Mouse (Mus musculus): ENCODE measurements at regions not wholly inside any gene's neighbourhood (a gene's known extent, or its start where the extent isn't known, plus 50 kb on each side); places are given as distances from the start of the nearest gene placed in this dataset.
A peak's percentile ranks its signal among the peaks of the same experiment; 100 is the strongest.

GRCm38 (mm10) chr4:9771103-9771474, 1103.2 kb upstream of the 2610301B20Rik start:
- 3% methylated on average over 5 of the region's 5 CpGs for WGBS
- Histone ChIP-seq H3K27ac (ENCODE audit: low read depth, low read length) (no peak overlapping the region; the same call in 1 of the 2 replicates), H3K27me3 (ENCODE audit: control insufficient read depth, insufficient read depth, low read length) (no peaks in the 10 kb centered on the region), H3K4me1 (ENCODE audit: control insufficient read depth, insufficient read depth, low read length) (no peaks in the 10 kb centered on the region), H3K9ac (replicated peaks; ENCODE audit: low read depth, low read length) (peak overlapping the region; percentile 59), H3K4me3 (ENCODE audit: low read depth, low read length) (peak overlapping the region; percentile 54), H3K4me2 (ENCODE audit: low read depth, low read length) (peak overlapping the region; percentile 97), H3K9me3 (ENCODE audit: control insufficient read depth, low read length) (no peaks in the 10 kb centered on the region), H3K36me3 (ENCODE audit: control insufficient read depth, insufficient read depth, low read length) (no peaks in the 10 kb centered on the region)
- ATAC-seq (ENCODE audit: low read depth), result peak; percentile 73

GRCm38 (mm10) chr4:9778391-9778790, 1095.9 kb upstream of the 2610301B20Rik start:
- H3K4me2 ChIP-seq (ENCODE audit: low read depth, low read length), result no peak overlapping the region
- ATAC-seq (ENCODE audit: low read depth), result no peak
- H3K4me3 ChIP-seq (ENCODE audit: low read depth, low read length), result no peak overlapping the region
- WGBS, result 94% methylated on average over 8 of the region's 8 CpGs
- no peaks in the 10 kb centered on the region for H3K36me3 ChIP-seq (ENCODE audit: control insufficient read depth, insufficient read depth, low read length)
- no peaks in the 10 kb centered on the region for H3K9me3 ChIP-seq (ENCODE audit: control insufficient read depth, low read length)
- no peaks in the 10 kb centered on the region for H3K27me3 ChIP-seq (ENCODE audit: control insufficient read depth, insufficient read depth, low read length)
- H3K27ac ChIP-seq (ENCODE audit: low read depth, low read length), result no peak overlapping the region
- H3K4me1 ChIP-seq (ENCODE audit: control insufficient read depth, insufficient read depth, low read length), result no peaks in the 10 kb centered on the region
- no peak overlapping the region for H3K9ac ChIP-seq (replicated peaks; ENCODE audit: low read depth, low read length)

DNA sequence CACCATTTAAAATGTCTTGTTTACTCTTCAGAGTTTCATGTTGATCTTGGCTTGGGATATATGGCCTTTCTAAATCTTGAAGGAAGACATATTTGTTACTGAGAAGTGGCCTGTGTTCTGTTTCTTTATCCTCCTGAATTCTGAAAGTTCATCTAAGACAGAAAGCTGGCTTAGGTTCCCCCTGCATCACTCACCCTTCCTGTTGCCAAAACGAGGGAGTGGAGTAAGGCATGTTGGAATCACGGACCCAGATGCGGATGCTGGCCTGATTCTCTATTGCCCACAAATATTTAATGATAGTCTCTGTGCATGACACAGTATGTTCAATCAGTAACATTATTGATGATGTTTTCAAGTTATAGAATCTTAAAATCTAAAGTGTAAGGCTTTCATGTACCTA, 1094.7 kb upstream of the 2610301B20Rik start:
- Histone ChIP-seq H3K9me3 (ENCODE audit: control insufficient read depth, low read length) (no peaks in the 10 kb centered on the region), H3K4me3 (ENCODE audit: low read depth, low read length) (no peak overlapping the region), H3K27me3 (ENCODE audit: control insufficient read depth, insufficient read depth, low read length) (no peaks in the 10 kb centered on the region), H3K4me2 (ENCODE audit: low read depth, low read length) (no peak overlapping the region), H3K4me1 (ENCODE audit: control insufficient read depth, insufficient read depth, low read length) (no peaks in the 10 kb centered on the region), H3K9ac (replicated peaks; ENCODE audit: low read depth, low read length) (no peak overlapping the region), H3K27ac (ENCODE audit: low read depth, low read length) (no peak overlapping the region), H3K36me3 (ENCODE audit: control insufficient read depth, insufficient read depth, low read length) (no peaks in the 10 kb centered on the region)
- 86% methylated on average over 3 of the region's 3 CpGs for whole genome bisulfite sequencing
- ATAC-seq (ENCODE audit: low read depth), result no peak

DNA sequence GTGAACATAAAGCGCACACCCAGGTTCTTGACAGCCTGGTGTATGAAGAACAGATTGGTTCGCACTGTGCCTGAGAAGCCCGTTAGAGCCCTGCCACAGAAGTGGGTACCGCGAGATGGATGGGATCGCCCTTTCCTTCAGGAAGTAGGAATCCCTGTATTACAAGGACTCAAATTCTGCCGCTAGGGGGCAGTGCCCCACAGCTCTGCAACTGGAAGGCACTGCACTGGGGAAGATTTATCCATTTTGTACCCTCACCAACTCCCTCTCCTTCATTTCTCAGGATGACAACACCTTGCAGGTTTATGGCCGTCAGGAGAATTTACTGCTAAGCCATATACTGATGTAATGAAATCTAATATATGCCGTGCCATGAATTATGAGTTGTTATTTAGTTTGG, 1094.1 kb upstream of the 2610301B20Rik start:
- Histone ChIP-seq H3K4me1 (ENCODE audit: control insufficient read depth, insufficient read depth, low read length) (no peaks in the 10 kb centered on the region), H3K4me3 (ENCODE audit: low read depth, low read length) (no peak overlapping the region), H3K4me2 (ENCODE audit: low read depth, low read length) (no peak overlapping the region), H3K27ac (ENCODE audit: low read depth, low read length) (no peak overlapping the region), H3K36me3 (ENCODE audit: control insufficient read depth, insufficient read depth, low read length) (no peaks in the 10 kb centered on the region), H3K9me3 (ENCODE audit: control insufficient read depth, low read length) (no peaks in the 10 kb centered on the region), H3K9ac (replicated peaks; ENCODE audit: low read depth, low read length) (no peak overlapping the region), H3K27me3 (ENCODE audit: control insufficient read depth, insufficient read depth, low read length) (no peaks in the 10 kb centered on the region)
- ATAC-seq (ENCODE audit: low read depth), result peak; percentile 82
- whole genome bisulfite sequencing, result 36% methylated on average over 9 of the region's 9 CpGs

DNA sequence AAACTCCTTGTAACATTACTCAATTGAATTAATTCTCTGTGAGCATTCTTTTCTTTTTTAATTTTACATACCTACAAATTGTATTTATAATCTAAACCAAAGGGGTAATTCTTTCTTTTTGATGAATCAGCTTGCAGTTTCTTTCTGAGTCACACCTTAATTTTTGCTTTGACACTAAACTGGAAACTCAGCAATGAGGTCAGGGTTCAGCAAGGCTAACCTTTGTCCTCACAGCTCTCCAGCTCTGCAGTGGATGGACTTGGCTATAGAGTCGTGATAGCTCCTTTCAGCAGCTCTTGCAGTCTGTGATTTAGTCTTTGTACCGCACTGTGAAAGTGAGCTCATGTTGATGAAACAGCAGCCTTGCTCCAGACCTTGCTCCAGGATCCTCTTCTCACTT, 1093.0 kb upstream of the 2610301B20Rik start:
- WGBS, result 45% methylated on average over 2 of the region's 2 CpGs
- Histone ChIP-seq H3K4me3 (ENCODE audit: low read depth, low read length) (no peak overlapping the region), H3K9me3 (ENCODE audit: control insufficient read depth, low read length) (no peaks in the 10 kb centered on the region), H3K27ac (ENCODE audit: low read depth, low read length) (no peak overlapping the region), H3K36me3 (ENCODE audit: control insufficient read depth, insufficient read depth, low read length) (no peaks in the 10 kb centered on the region), H3K4me1 (ENCODE audit: control insufficient read depth, insufficient read depth, low read length) (no peaks in the 10 kb centered on the region), H3K4me2 (ENCODE audit: low read depth, low read length) (no peak overlapping the region), H3K9ac (replicated peaks; ENCODE audit: low read depth, low read length) (no peak overlapping the region), H3K27me3 (ENCODE audit: control insufficient read depth, insufficient read depth, low read length) (no peaks in the 10 kb centered on the region)
- ATAC-seq (ENCODE audit: low read depth), result no peak

- 76% methylated on average over 5 of the region's 5 CpGs for WGBS
- no peak for ATAC-seq (ENCODE audit: low read depth)
Measured at GRCm38 (mm10) chr4:9787795-9788365, 1086.4 kb upstream of the 2610301B20Rik start.

GRCm38 (mm10) chr4:9790478-9790877, 1083.8 kb upstream of the 2610301B20Rik start:
- H3K27ac ChIP-seq (ENCODE audit: low read depth, low read length), result no peak overlapping the region

More at GRCm38 (mm10) chr4:9787795-9788365, 1086.4 kb upstream of the 2610301B20Rik start:
- Histone ChIP-seq H3K27me3 (ENCODE audit: control insufficient read depth, insufficient read depth, low read length) (no peaks in the 10 kb centered on the region), H3K27ac (ENCODE audit: low read depth, low read length) (no peak overlapping the region), H3K4me1 (ENCODE audit: control insufficient read depth, insufficient read depth, low read length) (no peaks in the 10 kb centered on the region), H3K9ac (replicated peaks; ENCODE audit: low read depth, low read length) (no peak overlapping the region), H3K9me3 (ENCODE audit: control insufficient read depth, low read length) (no peaks in the 10 kb centered on the region), H3K4me2 (ENCODE audit: low read depth, low read length) (no peak overlapping the region), H3K4me3 (ENCODE audit: low read depth, low read length) (no peak overlapping the region), H3K36me3 (ENCODE audit: control insufficient read depth, insufficient read depth, low read length) (no peaks in the 10 kb centered on the region)

More at GRCm38 (mm10) chr4:9790478-9790877, 1083.8 kb upstream of the 2610301B20Rik start:
- ATAC-seq (ENCODE audit: low read depth), result no peak
- Histone ChIP-seq H3K27me3 (ENCODE audit: control insufficient read depth, insufficient read depth, low read length) (no peaks in the 10 kb centered on the region), H3K9ac (replicated peaks; ENCODE audit: low read depth, low read length) (no peak overlapping the region), H3K4me2 (ENCODE audit: low read depth, low read length) (no peak overlapping the region), H3K9me3 (ENCODE audit: control insufficient read depth, low read length) (no peaks in the 10 kb centered on the region), H3K4me1 (ENCODE audit: control insufficient read depth, insufficient read depth, low read length) (no peaks in the 10 kb centered on the region), H3K4me3 (ENCODE audit: low read depth, low read length) (no peak overlapping the region), H3K36me3 (ENCODE audit: control insufficient read depth, insufficient read depth, low read length) (no peaks in the 10 kb centered on the region)
- WGBS, result 95% methylated on average over 8 of the region's 8 CpGs
